Mouse (Mus musculus) heart, postnatal 14 days (tissue): ENCODE results near the gene Slc35g3. TPM values are rescaled to one million over a fixed set of nuclear protein-coding genes. Genes with fewer than 3 reads are reported as not detected.

Source experiments
- DNase-seq, 2 experiments: peaks; one replicate each; pipeline ENCODE4 v3.0.0; 2021 to 2022
- intact Hi-C: fragments of 180-260 bp; cut with DNase I; formaldehyde crosslinking; loops from one replicate; pipeline ENCODE4 v1.15.1; 2025
- total RNA-seq, 2 experiments: library from RNA; stranded (reverse); gene quantifications; 2 replicates each; pipeline ENCODE4 v1.2.3; 2021

Slc35g3 gene
- total RNA-seq, 2 experiments from 2014 or later = 0.12 TPM; not detected in 1

- intact Hi-C loops = no loop called here
- no peak for DNase-seq
These were observed 51.3 kb downstream of the Slc35g3 start for GRCm38 (mm10) chr11:69710470-69710869.

Other genes starting within 250 kb of the Slc35g3 start
- under 1 TPM; 0.07 to 0.38 TPM for gene Dnah2, start 212.9 kb downstream of the Slc35g3 start, total RNA-seq
- gene Efnb3, start 201.8 kb downstream of the Slc35g3 start, total RNA-seq = 10 to 100 TPM; 60.5 to 70.3 TPM
- 1 to 10 TPM; 4.3 to 6.5 TPM for gene Wrap53, start 181.7 kb downstream of the Slc35g3 start, total RNA-seq
- gene Trp53, start 181.6 kb downstream of the Slc35g3 start, total RNA-seq = 10 to 100 TPM; 22.1 to 27.3 TPM
- 10 to 100 TPM; 31.8 to 31.9 TPM for gene Atp1b2, start 156.0 kb downstream of the Slc35g3 start, total RNA-seq
- not detected for gene Shbg, start 144.1 kb downstream of the Slc35g3 start, total RNA-seq
- gene Sat2, start 139.9 kb downstream of the Slc35g3 start, total RNA-seq = 1 to 10 TPM; 1.6 to 2.5 TPM
- gene Fxr2, start 129.0 kb downstream of the Slc35g3 start, total RNA-seq = 10 to 100 TPM; 69.2 to 71.6 TPM
- not detected for gene Sox15, start 106.7 kb downstream of the Slc35g3 start, total RNA-seq
- 10 to 100 TPM; 20.9 to 21.6 TPM for gene Mpdu1, start 99.3 kb downstream of the Slc35g3 start, total RNA-seq
- gene Cd68, start 95.8 kb downstream of the Slc35g3 start, total RNA-seq = 1 to 10 TPM; 5.6 to 7.5 TPM
- gene Eif4a1, start 89.5 kb downstream of the Slc35g3 start, total RNA-seq = 100 to 1,000 TPM; 236 to 287 TPM
- 10 to 100 TPM; 39.7 to 42.1 TPM for gene Senp3, start 79.9 kb downstream of the Slc35g3 start, total RNA-seq
- 1 to 10 TPM; 2.7 to 3.2 TPM for gene Tnfsf13, start 76.2 kb downstream of the Slc35g3 start, total RNA-seq
- 10 to 100 TPM; 14.8 to 20.2 TPM for gene Tnfsf12, start 66.1 kb downstream of the Slc35g3 start, total RNA-seq
- 1 to 10 TPM; 2.9 to 4.1 TPM for gene Tnfsfm13, start 65.9 kb downstream of the Slc35g3 start, total RNA-seq
- gene Polr2a, start 3.3 kb downstream of the Slc35g3 start, total RNA-seq = 10 to 100 TPM; 35.6 to 37.5 TPM
- 10 to 100 TPM; 36.5 to 43.3 TPM for gene Zbtb4, start 3.9 kb upstream of the Slc35g3 start, total RNA-seq
- gene Chrnb1, start 34.0 kb upstream of the Slc35g3 start, total RNA-seq = 1 to 10 TPM; 5.4 to 6.0 TPM
- gene Fgf11, start 39.9 kb upstream of the Slc35g3 start, total RNA-seq = 1 to 10 TPM; 2.6 to 2.8 TPM
- gene Tmem102, start 43.7 kb upstream of the Slc35g3 start, total RNA-seq = under 1 TPM; 0.54 to 0.65 TPM
- not detected for gene Gm39566, start 53.3 kb upstream of the Slc35g3 start, total RNA-seq
- gene Spem2, start 56.5 kb upstream of the Slc35g3 start, total RNA-seq = not detected
- not detected for gene Spem1, start 60.2 kb upstream of the Slc35g3 start, total RNA-seq
- 10 to 100 TPM in 1 of 2 experiments, 1 to 10 TPM in 1; 7.9 to 10.4 TPM for gene Nlgn2, start 75.8 kb upstream of the Slc35g3 start, total RNA-seq
- gene Tmem256, start 76.5 kb upstream of the Slc35g3 start, total RNA-seq = 100 to 1,000 TPM; 134 to 138 TPM
- gene Plscr3, start 84.4 kb upstream of the Slc35g3 start, total RNA-seq = 10 to 100 TPM; 34.0 to 35.9 TPM
- gene Tnk1, start 96.8 kb upstream of the Slc35g3 start, total RNA-seq = under 1 TPM in 1 of 2 experiments, not detected in 1; 0.24 TPM
- gene Tmem95, start 116.0 kb upstream of the Slc35g3 start, total RNA-seq = not detected
- 1 to 10 TPM; 3.1 to 3.8 TPM for gene Kctd11, start 119.4 kb upstream of the Slc35g3 start, total RNA-seq
- 1 to 10 TPM; 2.3 to 6.8 TPM for gene Acap1, start 133.6 kb upstream of the Slc35g3 start, total RNA-seq
- gene 2810408A11Rik, start 139.0 kb upstream of the Slc35g3 start, total RNA-seq = 1 to 10 TPM in 1 of 2 experiments, under 1 TPM in 1; 0.95 to 1.1 TPM
- gene Neurl4, start 139.1 kb upstream of the Slc35g3 start, total RNA-seq = 10 to 100 TPM; 43.5 to 45.8 TPM
- gene Gps2, start 151.9 kb upstream of the Slc35g3 start, total RNA-seq = 10 to 100 TPM; 28.8 to 30.6 TPM
- 100 to 1,000 TPM; 434 to 455 TPM for gene Eif5a, start 160.0 kb upstream of the Slc35g3 start, total RNA-seq
- gene Ybx2, start 173.8 kb upstream of the Slc35g3 start, total RNA-seq = 10 to 100 TPM; 14.4 to 21.8 TPM
- 100 to 1,000 TPM; 206 to 234 TPM for gene Slc2a4, start 186.2 kb upstream of the Slc35g3 start, total RNA-seq
- under 1 TPM in 1 of 2 experiments, not detected in 1; 0.48 TPM for gene Cldn7, start 202.8 kb upstream of the Slc35g3 start, total RNA-seq
- gene Ctdnep1, start 219.2 kb upstream of the Slc35g3 start, total RNA-seq = 100 to 1,000 TPM; 143 to 147 TPM
- gene Elp5, start 220.5 kb upstream of the Slc35g3 start, total RNA-seq = 10 to 100 TPM; 52.4 to 59.0 TPM
- 100 to 1,000 TPM; 249 to 257 TPM for gene Gabarap, start 229.2 kb upstream of the Slc35g3 start, total RNA-seq
- 10 to 100 TPM; 27.4 to 31.5 TPM for gene Phf23, start 233.8 kb upstream of the Slc35g3 start, total RNA-seq
- gene Dvl2, start 238.6 kb upstream of the Slc35g3 start, total RNA-seq = 1 to 10 TPM; 7.2 to 9.2 TPM